Mouse (Mus musculus) embryonic facial prominence, embryonic 14.5 days (tissue): ENCODE data around the gene Sec14l5. TPM values are rescaled to one million over a fixed set of nuclear protein-coding genes. Genes with fewer than 3 reads are reported as not detected.
A peak's percentile ranks its signal among the peaks of the same experiment; 100 is the strongest.

Experiments
- ATAC-seq: fragments of 200-750 bp; cut with Nextera tagmentation; 2 replicates; pipeline ENCODE4 v1.8.0; 2017; ENCODE audit warnings: low read depth, moderate number of reproducible peaks, moderate TSS enrichment
- DNase-seq: peaks from one replicate; pipeline ENCODE4 v3.0.0-alpha.2; 2015; ENCODE audit warnings: low spot score
- H3K27ac ChIP-seq: fragments of 300-500 bp; sonication (generic); replicated peaks from 2 replicates; pipeline ENCODE4 v1.5.1; 2014; ENCODE audit warnings: low read depth, mild to moderate bottlenecking, low read length, moderate library complexity
- H3K27me3 ChIP-seq: fragments of 300-500 bp; sonication (generic); replicated peaks from 2 replicates; pipeline ENCODE4 v1.6.1; 2014; ENCODE audit warnings: low read length; ENCODE audit not compliant: control insufficient read depth, insufficient read depth
- H3K36me3 ChIP-seq: fragments of 300-500 bp; sonication (generic); 2 replicates; pipeline ENCODE4 v1.6.1; 2014; ENCODE audit warnings: low read length, mixed read lengths; ENCODE audit not compliant: control insufficient read depth, insufficient read depth
- H3K4me1 ChIP-seq: fragments of 300-500 bp; sonication (generic); 2 replicates; pipeline ENCODE4 v1.6.1; 2014; ENCODE audit warnings: antibody characterized with exemption, low read length; ENCODE audit not compliant: control insufficient read depth, insufficient read depth
- H3K4me2 ChIP-seq: fragments of 300-500 bp; sonication (generic); 2 replicates; pipeline ENCODE4 v1.6.1; 2014; ENCODE audit warnings: low read depth, mild to moderate bottlenecking, low read length, moderate library complexity, mixed read lengths
- H3K4me3 ChIP-seq: fragments of 300-500 bp; sonication (generic); 2 replicates; pipeline ENCODE4 v1.5.1; 2014; ENCODE audit warnings: low read depth, mild to moderate bottlenecking, low read length
- H3K9ac ChIP-seq: fragments of 300-500 bp; sonication (generic); 2 replicates; pipeline ENCODE4 v1.6.1; 2014; ENCODE audit warnings: low read depth, mild to moderate bottlenecking, low read length, moderate library complexity, mixed read lengths
- H3K9me3 ChIP-seq: fragments of 300-500 bp; sonication (generic); 2 replicates; pipeline ENCODE4 v1.6.1; 2016; ENCODE audit warnings: low read length; ENCODE audit not compliant: control insufficient read depth
- WGBS: fragments of 180-500 bp; shearing (Covaris S2); extraction: QIAGEN DNeasy Blood & Tissue Kit; methylation state at CpG from one replicate; pipeline ENCODE4 v1.1.7; 2014; 5-methylcytosine and 5-hydroxymethylcytosine counted together
- polyA plus RNA-seq: library from polyadenylated mRNA; unstranded; fragments of >200 nt; fragmentation: Nextera tagmentation; extraction: Ambion mirVana; gene quantifications from 2 replicates; pipeline ENCODE4 v1.2.1, GENCODE M21; 2014

Sec14l5 gene
- polyA plus RNA-seq, 1 experiment from 2014 or later, result 0.36 TPM

DNA sequence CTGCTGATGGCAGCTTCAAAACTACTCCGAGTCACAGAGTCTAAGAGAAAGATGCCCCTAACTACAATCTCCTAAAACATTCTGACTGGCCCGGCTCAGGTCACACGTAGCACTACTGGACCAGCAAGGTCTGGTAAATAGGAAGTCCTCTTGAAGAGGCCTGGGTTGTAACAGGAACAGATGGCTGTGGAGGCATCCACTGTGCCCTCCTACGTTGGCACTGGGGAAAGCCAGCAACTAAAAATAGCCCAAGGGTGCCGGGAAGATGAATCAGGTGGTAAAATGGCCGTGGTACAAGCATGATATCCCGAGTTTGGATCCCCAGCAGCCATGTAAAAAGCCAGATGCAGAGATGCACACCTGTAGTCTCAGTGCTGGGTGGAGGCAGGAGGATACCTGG is 39.3 kb downstream of the Sec14l5 start:
- DNase-seq, result no peak
- Histone ChIP-seq H3K27me3 (no peaks in the 10 kb centered on the region), H3K4me2 (no peak overlapping the region), H3K4me3 (no peak overlapping the region), H3K27ac (no peak overlapping the region), H3K9me3 (no peaks in the 10 kb centered on the region), H3K4me1 (no peaks in the 10 kb centered on the region), H3K36me3 (no peaks in the 10 kb centered on the region), H3K9ac (no peak overlapping the region)
- 82% methylated on average over 7 of the region's 7 CpGs for WGBS
- ATAC-seq, result no peak

DNA sequence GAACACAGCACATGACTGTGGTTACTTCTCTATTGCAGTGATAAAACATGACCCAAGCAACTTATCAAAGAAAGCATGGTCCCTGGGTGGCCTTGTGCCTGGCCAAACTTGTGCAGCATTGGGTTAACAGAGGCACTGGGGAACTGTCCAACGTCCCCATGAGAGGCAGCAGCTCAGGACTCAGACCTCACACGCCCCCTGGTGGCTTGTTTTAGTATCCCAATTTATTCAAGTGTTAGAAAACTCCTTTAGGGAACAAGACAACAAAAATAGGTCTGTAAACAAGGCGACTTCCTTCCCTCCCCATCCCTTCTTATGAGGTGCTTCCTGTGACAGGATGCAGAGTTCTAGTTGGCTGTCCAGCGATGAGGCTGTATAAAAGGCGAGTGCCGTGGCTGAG is 48.2 kb downstream of the Sec14l5 start:
- Histone ChIP-seq H3K27ac (no peak overlapping the region), H3K4me2 (no peak overlapping the region), H3K4me1 (no peaks in the 10 kb centered on the region), H3K4me3 (no peak overlapping the region), H3K9me3 (no peaks in the 10 kb centered on the region), H3K27me3 (no peaks in the 10 kb centered on the region), H3K36me3 (no peaks in the 10 kb centered on the region), H3K9ac (no peak overlapping the region)
- ATAC-seq (no peak), DNase-seq (peak; percentile 45)
- 37% methylated on average over 6 of the region's 6 CpGs for WGBS

DNA sequence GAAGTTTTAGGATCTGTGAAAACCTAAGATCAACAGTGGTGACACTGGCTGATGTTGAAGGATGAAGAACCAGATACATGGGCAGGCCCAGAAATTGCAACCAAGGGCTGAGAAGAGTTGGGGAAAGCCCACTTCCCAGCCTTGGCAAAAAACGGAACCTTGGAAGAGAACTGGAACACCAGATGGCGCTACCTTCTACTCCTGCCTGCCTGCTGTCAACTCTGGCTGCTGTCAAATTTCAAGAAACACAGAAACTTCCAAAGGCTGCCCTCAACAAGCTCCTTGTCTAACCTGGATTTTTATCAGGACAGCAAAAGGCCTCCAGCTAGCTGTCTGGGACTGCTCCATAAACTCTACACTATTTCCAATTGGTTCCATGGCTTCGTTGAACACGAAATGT is 55.8 kb downstream of the Sec14l5 start:
- Histone ChIP-seq H3K27ac (no peak overlapping the region), H3K4me3 (peak overlapping the region; percentile 88), H3K27me3 (no peaks in the 10 kb centered on the region), H3K36me3 (no peaks in the 10 kb centered on the region), H3K9ac (0 out of 2 replicates have a peak overlapping the region, but pooled peaks have one; percentile 67), H3K4me1 (no peaks in the 10 kb centered on the region), H3K9me3 (no peaks in the 10 kb centered on the region), H3K4me2 (peak overlapping the region; percentile 97)
- DNase-seq (peak; percentile 50), ATAC-seq (no peak)
- 13% methylated on average over 4 of the region's 4 CpGs for WGBS

DNA sequence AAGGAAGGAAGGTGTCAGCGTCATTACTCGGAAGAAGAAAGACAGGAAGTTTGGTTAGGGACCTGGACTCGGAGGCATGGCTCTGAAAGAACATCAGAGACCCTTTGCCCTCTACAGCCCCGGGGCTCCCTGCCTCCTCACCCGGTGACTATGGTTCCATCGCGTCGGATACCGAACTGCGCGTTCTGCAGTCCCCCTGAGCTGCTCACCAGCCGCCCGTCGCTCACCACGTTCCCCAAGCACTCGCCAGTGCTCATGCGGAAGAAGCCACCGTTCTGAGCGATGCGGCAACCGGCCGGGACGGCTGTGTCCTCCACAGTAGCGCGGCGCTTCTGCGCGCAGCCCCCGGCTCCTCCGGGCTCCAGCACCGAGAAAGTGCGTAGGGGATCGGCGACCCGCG is 56.3 kb downstream of the Sec14l5 start:
- Histone ChIP-seq H3K27ac (no peak overlapping the region), H3K9ac (peak overlapping the region; percentile 67), H3K4me1 (no peaks in the 10 kb centered on the region), H3K36me3 (no peaks in the 10 kb centered on the region), H3K9me3 (no peaks in the 10 kb centered on the region), H3K27me3 (no peaks in the 10 kb centered on the region), H3K4me3 (peak overlapping the region; percentile 88), H3K4me2 (peak overlapping the region; percentile 97)
- under 1% methylated on average over 36 of the region's 36 CpGs for WGBS
- DNase-seq, result no peak
- ATAC-seq, result no peak; the same call in 1 of the 2 replicates

DNA sequence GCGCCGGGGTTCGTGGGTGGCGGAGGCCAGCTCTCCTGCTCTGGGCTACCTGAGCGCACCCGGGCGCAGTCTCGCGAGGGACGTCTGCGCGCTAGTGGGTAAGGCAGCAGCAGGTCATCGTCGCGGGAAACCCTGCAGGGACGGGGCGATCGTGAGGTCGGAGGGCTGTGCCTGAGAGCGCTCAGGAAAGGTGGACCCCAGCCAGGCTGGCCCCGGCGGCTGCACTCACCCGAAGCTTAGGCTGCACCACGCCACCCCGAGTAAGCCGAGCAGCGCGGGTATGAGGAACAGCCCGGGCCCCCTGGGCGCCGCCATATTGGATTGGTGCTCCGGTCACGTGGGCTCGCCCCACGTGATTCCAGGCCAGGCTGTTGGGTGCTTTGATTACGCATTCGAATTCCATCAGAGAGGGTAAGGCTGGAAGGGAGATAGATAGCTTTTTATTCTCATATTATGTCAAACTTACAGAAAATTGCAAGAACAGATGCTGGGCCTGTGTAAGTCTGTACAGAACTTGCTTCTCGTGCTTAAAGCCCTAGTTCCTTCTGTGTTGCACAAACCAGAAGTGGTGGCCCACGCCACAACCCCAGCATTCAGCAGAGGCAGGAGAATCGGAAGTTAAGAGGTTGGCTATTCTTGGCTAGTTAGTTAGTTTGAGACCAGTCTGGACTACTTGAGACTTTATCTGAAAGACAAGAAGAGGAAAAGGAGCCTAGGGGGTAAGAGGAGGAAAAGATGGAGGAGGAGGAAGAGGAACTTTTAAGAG is 56.9 kb downstream of the Sec14l5 start, which contains the start of gene Nagpa:
Gene Nagpa (minus strand): TSS at position 345 of the 766 bp plus-strand sequence.
- Histone ChIP-seq H3K9me3 (no peaks in the 10 kb centered on the region), H3K27ac (no peak within 1 kb of the TSS), H3K9ac (peak within 1 kb of the TSS; percentile 67), H3K36me3 (no peaks in the 10 kb centered on the region), H3K4me1 (no peaks in the 10 kb centered on the region), H3K4me2 (peak within 1 kb of the TSS; percentile 97), H3K4me3 (peak within 1 kb of the TSS; percentile 88), H3K27me3 (no peaks in the 10 kb centered on the region)
- 7% methylated on average over 30 of the region's 40 CpGs for WGBS
- peak; percentile 89 for ATAC-seq
- DNase-seq, result peak; percentile 94

DNA sequence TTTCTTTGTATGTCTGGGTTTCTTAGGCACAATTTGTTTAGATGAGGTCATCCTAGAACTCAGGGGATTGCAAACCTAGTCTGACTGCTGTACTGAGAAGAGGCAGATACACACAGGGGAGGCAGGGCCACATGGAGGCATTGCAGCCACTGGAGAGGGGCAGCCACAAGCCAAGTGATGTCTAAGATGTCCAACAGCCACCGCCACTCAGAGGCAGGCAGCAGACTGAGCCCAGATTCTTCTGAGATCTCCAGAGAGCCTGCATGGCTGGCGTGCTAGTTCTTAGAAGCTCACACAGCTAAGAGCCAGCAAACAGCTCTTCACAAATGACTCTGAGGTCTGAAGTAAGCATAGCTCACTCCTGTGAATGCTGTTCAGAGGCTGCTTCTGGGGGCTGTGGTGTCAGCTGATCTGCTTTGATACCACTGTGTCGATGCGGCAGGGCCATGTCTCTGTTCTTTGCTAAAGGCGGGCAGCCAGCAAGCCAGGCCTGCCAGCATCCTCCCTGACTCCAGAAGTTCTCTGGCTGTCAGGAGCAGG is 58.6 kb downstream of the Sec14l5 start:
- Histone ChIP-seq H3K27me3 (no peaks in the 10 kb centered on the region), H3K4me3 (no peak overlapping the region), H3K9me3 (no peaks in the 10 kb centered on the region), H3K9ac (no peak overlapping the region), H3K36me3 (no peaks in the 10 kb centered on the region), H3K4me2 (no peak overlapping the region), H3K27ac (no peak overlapping the region), H3K4me1 (no peaks in the 10 kb centered on the region)
- 87% methylated on average over 5 of the region's 5 CpGs for WGBS
- no peak for ATAC-seq
- no peak for DNase-seq

DNA sequence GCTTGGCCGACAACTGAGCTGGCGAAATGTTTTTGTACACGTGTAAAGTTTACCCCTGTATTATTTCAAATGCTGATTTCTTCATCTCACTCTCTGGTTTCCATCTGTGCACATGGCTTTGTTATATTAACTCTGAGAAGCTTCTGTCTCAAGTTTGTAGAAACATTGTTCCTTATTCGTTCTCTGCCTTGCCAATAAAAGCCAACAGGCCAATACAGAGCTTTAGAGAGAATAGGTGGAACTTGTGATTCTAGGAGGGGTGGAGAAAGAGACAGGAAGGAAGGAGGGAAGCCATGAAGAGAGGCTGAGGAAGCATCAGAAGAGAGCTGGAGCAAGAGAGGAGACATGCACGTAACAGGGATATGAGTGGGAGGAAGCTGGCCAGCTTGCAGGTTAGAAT is 59.1 kb downstream of the Sec14l5 start:
- Histone ChIP-seq H3K9ac (no peak overlapping the region), H3K9me3 (no peaks in the 10 kb centered on the region), H3K27me3 (no peaks in the 10 kb centered on the region), H3K4me1 (no peaks in the 10 kb centered on the region), H3K27ac (no peak overlapping the region), H3K4me2 (no peak overlapping the region), H3K4me3 (no peak overlapping the region), H3K36me3 (no peaks in the 10 kb centered on the region)
- ATAC-seq, result no peak
- 60% methylated on average over 5 of the region's 5 CpGs for WGBS
- DNase-seq, result no peak

DNA sequence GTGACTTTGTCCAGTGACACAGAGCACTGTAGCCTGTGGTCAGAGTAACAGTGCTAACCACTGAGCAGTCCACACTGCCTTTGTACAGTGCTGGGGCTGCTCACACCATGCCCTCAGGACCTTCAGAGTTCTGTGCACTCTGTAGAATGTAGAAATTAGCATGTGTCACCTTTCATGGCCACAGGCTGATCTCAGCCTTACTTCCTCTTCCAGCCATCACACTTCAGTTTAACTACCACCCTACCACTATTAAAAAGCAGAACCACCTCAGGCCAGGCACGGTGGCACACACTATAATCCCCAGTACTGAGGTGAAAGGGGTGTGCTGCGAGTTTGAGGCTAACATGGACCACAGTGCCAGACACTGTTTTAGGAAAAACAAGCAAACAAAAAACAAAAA is 63.5 kb downstream of the Sec14l5 start:
- no peaks in the 10 kb centered on the region for H3K27me3 ChIP-seq
- no peak overlapping the region for H3K27ac ChIP-seq
- ATAC-seq (no peak), DNase-seq (no peak)
- no peaks in the 10 kb centered on the region for H3K36me3 ChIP-seq
- no peaks in the 10 kb centered on the region for H3K9me3 ChIP-seq
- no peaks in the 10 kb centered on the region for H3K4me1 ChIP-seq
- H3K4me3 ChIP-seq, result no peak overlapping the region
- no peak overlapping the region for H3K4me2 ChIP-seq
- 71% methylated on average over 2 of the region's 2 CpGs for WGBS
- H3K9ac ChIP-seq, result no peak overlapping the region

DNA sequence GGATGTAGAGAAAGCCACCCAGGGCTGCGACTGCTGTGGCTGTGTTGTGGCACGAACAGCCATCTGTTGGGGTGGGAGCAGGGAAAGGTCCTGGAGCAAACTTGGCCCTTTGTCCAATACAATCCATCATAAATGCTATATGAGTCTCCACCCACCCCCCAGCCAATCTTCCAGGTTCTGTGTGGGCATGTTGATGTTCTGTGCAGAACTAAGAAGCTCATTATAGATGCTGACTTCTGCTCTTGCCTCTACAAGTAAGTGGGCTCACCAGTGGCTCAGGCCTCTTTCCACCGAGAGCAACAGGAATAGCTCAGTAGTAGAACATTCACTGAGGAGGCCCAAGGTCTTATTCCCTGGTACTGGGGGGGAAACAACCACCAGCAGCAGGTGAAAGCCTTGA is 65.2 kb downstream of the Sec14l5 start:
- WGBS, result 76% methylated on average over 3 of the region's 3 CpGs
- no peak overlapping the region for H3K9ac ChIP-seq
- no peak overlapping the region for H3K4me3 ChIP-seq
- H3K36me3 ChIP-seq, result no peaks in the 10 kb centered on the region
- DNase-seq (no peak), ATAC-seq (no peak)
- H3K27ac ChIP-seq, result no peak overlapping the region
- H3K4me1 ChIP-seq, result no peaks in the 10 kb centered on the region
- H3K4me2 ChIP-seq, result no peak overlapping the region
- no peaks in the 10 kb centered on the region for H3K9me3 ChIP-seq
- H3K27me3 ChIP-seq, result no peaks in the 10 kb centered on the region
